ENCODE assay signal across 11 mouse cellular contexts in the genomic region with DNA sequence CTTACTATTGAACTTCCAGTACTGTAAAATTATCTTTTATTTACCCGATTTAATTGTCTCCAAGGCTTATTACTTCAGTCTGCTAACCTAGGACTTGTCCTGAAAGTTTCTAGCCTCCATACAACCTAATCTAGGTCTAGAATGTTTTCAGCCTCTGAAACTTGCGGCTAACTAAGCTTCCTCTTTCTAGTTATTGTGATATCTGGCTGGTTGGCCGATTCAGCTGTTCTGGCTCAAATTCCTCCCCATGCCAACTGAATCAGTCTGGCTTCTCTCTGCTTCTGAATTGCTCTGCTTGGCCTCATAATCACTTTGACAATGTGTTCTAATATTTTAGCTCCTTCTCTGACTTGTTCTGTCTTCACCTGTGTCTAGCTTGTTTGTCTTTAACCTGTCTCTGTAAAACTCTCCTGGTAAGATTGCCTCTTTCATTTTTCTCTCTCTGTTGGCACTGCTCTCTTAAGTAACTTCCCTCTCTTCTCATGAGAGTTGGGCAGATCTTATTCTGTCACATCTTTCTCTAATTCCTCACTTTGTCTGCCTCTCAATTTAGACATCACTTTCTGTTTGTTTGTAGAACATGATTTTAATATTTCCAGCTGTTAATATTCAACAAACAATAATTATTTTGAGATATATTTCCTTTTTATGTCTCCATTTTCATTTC.
"Had no signal": no experiment of that assay in that cellular context is flagged by ENCODE, and none has a peak within 500 bp of the region (broad histone marks: within the 10 kb centered on the region; RNA-seq: fewer than 3 reads in every experiment).

No protein-coding gene starts in this region.

- H3K27ac ChIP-seq: limb, embryonic 12.5 days; liver, embryonic 13.5 days; lung, embryonic 15.5 days; neural tube, embryonic 13.5 days; stomach, postnatal 0 days had no signal

- DNase-seq: kidney, adult 18-20 months; kidney, postnatal 14 days; liver; liver, embryonic 13.5 days; liver, postnatal 0 days; lung, postnatal 14 days had no signal

- ATAC-seq: liver, postnatal 0 days; midbrain, embryonic 16.5 days had no signal

- H3K4me3 ChIP-seq: limb, embryonic 12.5 days; liver, embryonic 13.5 days; lung, embryonic 15.5 days; neural tube, embryonic 13.5 days had no signal
